Mouse (Mus musculus) CH12.LX (cell line): Measurements from ENCODE around the gene Jam2. TPM values are rescaled to one million over a fixed set of nuclear protein-coding genes. Genes with fewer than 3 reads are reported as not detected.

Experiments used
- DNase-seq: peaks from one replicate; pipeline ENCODE4 v3.0.0-alpha.2; 2013; ENCODE audit errors: extremely low read depth
- H3K27ac ChIP-seq: 2 replicates; pipeline ENCODE4 v1.5.1; 2012; ENCODE audit warnings: low read depth, mild to moderate bottlenecking, control low read depth, moderate library complexity; ENCODE audit not compliant: insufficient read depth
- H3K27me3 ChIP-seq: replicated peaks from 2 replicates; pipeline ENCODE3; 2012; ENCODE audit warnings: inconsistent platforms
- H3K36me3 ChIP-seq, 2 experiments: replicated peaks in 1 of 2; 2 replicates each; pipeline versions ENCODE3 to v1.6.1; 2012; ENCODE audit warnings: inconsistent platforms in 1 of 2, low read length in 1 of 2, mild to moderate bottlenecking in 1 of 2, mixed read lengths in 1 of 2, moderate library complexity in 1 of 2; ENCODE audit not compliant: control insufficient read depth in 1 of 2, insufficient read depth in 1 of 2
- H3K4me1 ChIP-seq, 2 experiments: 2 replicates each; pipeline ENCODE4 v1.6.1; 2012; ENCODE audit warnings: inconsistent platforms in 1 of 2, moderate library complexity in 1 of 2; ENCODE audit not compliant: insufficient read depth in 2 of 2, control insufficient read depth in 1 of 2
- H3K4me2 ChIP-seq: 2 replicates; pipeline ENCODE4 v1.6.1; 2012; ENCODE audit warnings: low read depth, mild to moderate bottlenecking, control low read depth; ENCODE audit not compliant: poor library complexity, insufficient read depth, severe bottlenecking
- H3K4me3 ChIP-seq, 3 experiments: fragments of 150-350 bp in 1 of 3; sonication (generic) in 1 of 3; replicated peaks in 1 of 3; 2 replicates each; pipeline versions ENCODE3 to v1.5.1; 2011 to 2012; ENCODE audit warnings: low read depth in 2 of 3, low read length in 2 of 3, mild to moderate bottlenecking in 2 of 3, moderate library complexity in 2 of 3, control low read depth in 1 of 3, improper control_type of control experiment in 1 of 3, inconsistent platforms in 1 of 3, mixed read lengths in 1 of 3; ENCODE audit not compliant: poor library complexity in 1 of 3
- H3K79me2 ChIP-seq: replicated peaks from 2 replicates; pipeline ENCODE4 v1.6.1; 2012; ENCODE audit warnings: mild to moderate bottlenecking, moderate library complexity; ENCODE audit not compliant: control insufficient read depth, poor library complexity, insufficient read depth, severe bottlenecking; ENCODE audit errors: extremely low read depth
- H3K9ac ChIP-seq: 2 replicates; pipeline ENCODE4 v1.6.1; 2012; ENCODE audit warnings: low read depth, mild to moderate bottlenecking, control low read depth, moderate library complexity; ENCODE audit not compliant: insufficient read depth
- H3K9me3 ChIP-seq: replicated peaks from 2 replicates; pipeline ENCODE3; 2012; ENCODE audit warnings: low read length, inconsistent platforms, mixed read lengths
- CHD1 ChIP-seq: IDR thresholded peaks from 2 replicates; pipeline ENCODE4 v1.6.1; 2012; ENCODE audit warnings: low read depth, low read length, improper control_type of control experiment, inconsistent platforms
- CTCF ChIP-seq, 2 experiments: IDR thresholded peaks in 1 of 2; conservative IDR thresholded peaks in 1 of 2; 2 replicates each; pipeline ENCODE4 v1.5.1; 2011 to 2012; ENCODE audit warnings: low read depth in 2 of 2, low read length in 2 of 2, improper control_type of control experiment in 1 of 2, inconsistent platforms in 1 of 2, mild to moderate bottlenecking in 1 of 2, moderate library complexity in 1 of 2
- E2F4 ChIP-seq: IDR thresholded peaks from 2 replicates; pipeline ENCODE4 v1.6.1; 2011; ENCODE audit warnings: low read depth, low read length, improper control_type of control experiment; ENCODE audit not compliant: insufficient replicate concordance
- ELF1 ChIP-seq: IDR thresholded peaks from 2 replicates; pipeline ENCODE4 v1.6.1; 2014; ENCODE audit warnings: low read depth, mild to moderate bottlenecking, inconsistent platforms, low read length, improper control_type of control experiment
- ETS1 ChIP-seq: conservative IDR thresholded peaks from 2 replicates; pipeline ENCODE4 v1.6.1; 2012; ENCODE audit warnings: low read depth, mild to moderate bottlenecking, inconsistent platforms, low read length, improper control_type of control experiment, moderate library complexity
- GABPA ChIP-seq: IDR thresholded peaks from 2 replicates; pipeline ENCODE4 v1.6.1; 2012; ENCODE audit warnings: low read depth, low read length, improper control_type of control experiment, inconsistent platforms; ENCODE audit not compliant: insufficient replicate concordance
- IRF4 ChIP-seq: IDR thresholded peaks from 2 replicates; pipeline ENCODE4 v1.6.1; 2014; ENCODE audit warnings: low read depth, mild to moderate bottlenecking, inconsistent platforms, low read length, improper control_type of control experiment
- MAX ChIP-seq: IDR thresholded peaks from 2 replicates; pipeline ENCODE4 v1.6.1; 2011; ENCODE audit warnings: low read length, improper control_type of control experiment
- MEF2A ChIP-seq: IDR thresholded peaks from 2 replicates; pipeline ENCODE4 v1.6.1; 2014; ENCODE audit warnings: low read depth, mild to moderate bottlenecking, inconsistent platforms, low read length, improper control_type of control experiment, borderline replicate concordance
- NRF1 ChIP-seq: IDR thresholded peaks from 2 replicates; pipeline ENCODE4 v1.6.1; 2014; ENCODE audit warnings: low read depth, mild to moderate bottlenecking, inconsistent platforms, low read length, improper control_type of control experiment, moderate library complexity
- PAX5 ChIP-seq: IDR thresholded peaks from 2 replicates; pipeline ENCODE4 v1.6.1; 2012; ENCODE audit warnings: low read length, inconsistent platforms, mixed read lengths
- POLR2A ChIP-seq: IDR thresholded peaks from 2 replicates; pipeline ENCODE4 v1.6.1; 2011; ENCODE audit warnings: low read depth, mild to moderate bottlenecking, improper control_type of control experiment, low read length
- RAD21 ChIP-seq: IDR thresholded peaks from 2 replicates; pipeline ENCODE4 v1.6.1; 2011; ENCODE audit warnings: low read depth, mild to moderate bottlenecking, low read length, improper control_type of control experiment, moderate library complexity
- SIN3A ChIP-seq: IDR thresholded peaks from 2 replicates; pipeline ENCODE4 v1.6.1; 2012; ENCODE audit warnings: low read length, improper control_type of control experiment, inconsistent platforms
- SMC3 ChIP-seq: IDR thresholded peaks from 2 replicates; pipeline ENCODE4 v1.6.1; 2011; ENCODE audit warnings: low read depth, low read length, improper control_type of control experiment
- TBP ChIP-seq: conservative IDR thresholded peaks from 2 replicates; pipeline ENCODE4 v1.6.1; 2011; ENCODE audit warnings: low read depth, low read length, improper control_type of control experiment
- ZC3H11A ChIP-seq: IDR thresholded peaks from 2 replicates; pipeline ENCODE4 v1.6.1; 2012; ENCODE audit warnings: low read depth, mild to moderate bottlenecking, inconsistent platforms, low read length, improper control_type of control experiment
- ZNF384 ChIP-seq: IDR thresholded peaks from 2 replicates; pipeline ENCODE4 v1.6.1; 2012; ENCODE audit warnings: low read depth, low read length, improper control_type of control experiment, inconsistent platforms
- dilution Hi-C: fragments of 300-500 bp; cut with MboI; formaldehyde crosslinking; loops from 2 replicates; pipeline ENCODE4 v1.14.3; 2020; ENCODE audit warnings: low sequenced_read_pairs; ENCODE audit not compliant: extremely low pct_unique_long_range_greater_than_20kb, extremely low pct_ligation_motif_present
- in situ Hi-C: fragments of 300-500 bp; cut with MboI; formaldehyde crosslinking; loops from 3 replicates; pipeline ENCODE4 v1.14.3; 2019; ENCODE audit warnings: low sequenced_read_pairs, low pct_ligation_motif_present, low pct_unique_long_range_greater_than_20kb, mixed read lengths
- polyA plus RNA-seq: library from polyadenylated mRNA; unstranded; fragments of >175 nt; gene quantifications from 2 replicates; pipeline ENCODE4 v1.2.1, GENCODE M21; 2012; ENCODE audit warnings: low read depth; ENCODE audit not compliant: insufficient read length
- total RNA-seq, 2 experiments: library from RNA; depleted of rRNA; stranded (reverse); fragments of 300-350 nt in 1 of 2; fragments of >200 nt in 1 of 2; gene quantifications; 2 replicates each; pipeline ENCODE4 v1.2.3; 2012 to 2014

The Jam2 gene
- total and polyA plus RNA-seq, 3 experiments = 0.08 to 0.09 TPM; not detected in 1

DNA sequence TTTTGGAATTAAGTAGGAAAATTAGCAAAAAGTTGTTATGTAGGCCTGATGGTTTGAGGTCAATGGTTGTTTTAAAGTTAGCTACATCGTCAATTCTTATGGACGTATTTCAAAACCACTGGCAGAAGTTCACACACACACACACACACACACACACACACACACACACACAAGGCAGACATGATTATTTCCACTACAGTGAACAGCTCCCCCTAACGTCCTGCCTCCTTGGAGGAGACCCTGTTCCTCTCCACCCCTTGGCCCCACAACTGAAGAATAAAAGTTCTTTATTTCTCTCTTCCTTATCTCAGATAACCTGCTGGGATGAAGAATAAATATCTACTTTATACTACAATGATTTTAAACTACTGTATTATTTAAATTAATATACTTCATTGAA, 21.4 kb downstream of the Jam2 start:
- H3K27ac ChIP-seq = no peak overlapping the region
- in situ Hi-C loops = no loop called here
- no peaks in the 10 kb centered on the region for H3K27me3 ChIP-seq
- dilution Hi-C loops = no loop called here
- H3K9me3 ChIP-seq = peaks cover 5% of the 10 kb centered on the region
- H3K4me2 ChIP-seq = no peak overlapping the region
- TF ChIP-seq ZC3H11A (no peak), MAX (no peak), ETS1 (no peak), RAD21 (peak; percentile 23), GABPA (no peak), IRF4 (no peak), CTCF (conservative IDR thresholded peaks at IDR 0.05 in 1 of 2, IDR thresholded peaks at IDR 0.05 in 1 of 2; ENCODE audit: low read depth in 2 of 2, low read length in 2 of 2) (peak in 1 of 2 experiments; percentile 60; a peak in 2 of 4 replicates), TBP (no peak), ELF1 (no peak), POLR2A (no peak), SMC3 (peak; percentile 36), SIN3A (no peak), ZNF384 (no peak), PAX5 (no peak), MEF2A (no peak), NRF1 (no peak), CHD1 (no peak)
- TF ChIP-seq, all 38 proteins: peak for 3
- Histone ChIP-seq H3K9ac (no peak overlapping the region), H3K36me3 (no peaks in the 10 kb centered on the region), H3K4me3 (no peak overlapping the region), H3K79me2 (no peaks in the 10 kb centered on the region), H3K4me1 (peaks cover 4 to 14% of the 10 kb centered on the region in 2 experiments; a peak in 3 of 4 replicates)
- no peak for DNase-seq

DNA sequence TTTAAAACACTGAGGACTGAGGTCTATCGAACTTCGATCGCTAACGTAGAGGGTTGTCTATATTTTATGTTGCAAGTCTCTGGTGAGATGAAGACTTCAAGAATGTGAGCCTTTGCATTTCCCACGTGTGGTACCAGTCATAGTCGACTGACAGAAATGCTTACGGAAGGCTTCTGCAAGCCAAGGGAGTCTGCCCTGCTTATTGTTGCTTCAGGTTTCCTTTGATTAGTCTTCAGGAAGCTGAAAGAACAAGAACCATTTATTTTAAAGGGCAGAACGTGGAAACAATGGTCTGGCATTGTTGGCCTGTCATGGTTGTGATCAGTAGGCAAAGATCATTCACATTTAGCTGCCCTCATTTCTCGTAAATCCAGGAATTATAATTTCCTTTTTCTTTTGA, 22.8 kb downstream of the Jam2 start:
- Histone ChIP-seq H3K9me3 (no peaks in the 10 kb centered on the region), H3K27me3 (no peaks in the 10 kb centered on the region), H3K27ac (no peak overlapping the region), H3K4me3 (no peak overlapping the region), H3K79me2 (no peaks in the 10 kb centered on the region), H3K9ac (no peak overlapping the region), H3K36me3 (no peaks in the 10 kb centered on the region), H3K4me1 (peaks cover 4 to 18% of the 10 kb centered on the region in 2 experiments; a peak in 3 of 4 replicates), H3K4me2 (no peak overlapping the region)
- in situ Hi-C loops (no loop called here), dilution Hi-C loops (no loop called here)
- TF ChIP-seq IRF4 (no peak), PAX5 (no peak), E2F4 (no peak)
- no peak for DNase-seq
